9 mouse cellular contexts compared by ENCODE assay signal in genomic region chr12:118849996-118850395, GRCm38 (mm10). TPM values are rescaled to one million over a fixed set of nuclear protein-coding genes. Genes with fewer than 3 reads are reported as not detected.
DNase-seq lines count a peak whose midpoint lies in the region; ATAC-seq lines count a peak whose summit lies in the region.
"Had no signal": no experiment of that assay in that cellular context is flagged by ENCODE, and none has a peak within 500 bp of the region (broad histone marks: within the 10 kb centered on the region; RNA-seq: fewer than 3 reads in every experiment).

No protein-coding gene starts in this region.

- no peak overlapping the region for H3K9ac ChIP-seq in intestine, embryonic 14.5 days (ENCODE audit: low read length)
- H3K9ac ChIP-seq in intestine, embryonic 16.5 days (ENCODE audit: low read depth, low read length), result no peak overlapping the region
- no peak overlapping the region for H3K9ac ChIP-seq in hindbrain, embryonic 14.5 days
- peak overlapping the region; percentile 61 for H3K9ac ChIP-seq in neural tube, embryonic 12.5 days

- H3K27ac ChIP-seq in intestine, embryonic 14.5 days (ENCODE audit: low read depth), result no peak overlapping the region
- H3K27ac ChIP-seq in intestine, embryonic 16.5 days (ENCODE audit: low read length), result no peak overlapping the region
- H3K27ac ChIP-seq in embryonic facial prominence, embryonic 10.5 days (replicated peaks), result peak overlapping the region; percentile 81
- no peak overlapping the region for H3K27ac ChIP-seq in hindbrain, embryonic 14.5 days
- no peak overlapping the region for H3K27ac ChIP-seq in neural tube, embryonic 12.5 days

- intact Hi-C loops in gastrocnemius, postnatal 14 days (cut with DNase I; ENCODE audit: low total_unique reads), result no loop called here

- WGBS in intestine, embryonic 14.5 days, result 1% methylated on average over 11 of the region's 11 CpGs
- WGBS in intestine, embryonic 16.5 days, result under 1% methylated on average over 11 of the region's 11 CpGs
- 1% methylated on average over 11 of the region's 11 CpGs for WGBS in embryonic facial prominence, embryonic 10.5 days
- WGBS in hindbrain, embryonic 14.5 days, result 1% methylated on average over 11 of the region's 11 CpGs
- WGBS in neural tube, embryonic 12.5 days, result 2% methylated on average over 11 of the region's 11 CpGs

- H3K27me3 ChIP-seq in intestine, embryonic 14.5 days (replicated peaks; ENCODE audit: control insufficient read depth, insufficient read depth, low read length), result peaks cover 96% of the 10 kb centered on the region
- peaks cover 65% of the 10 kb centered on the region for H3K27me3 ChIP-seq in intestine, embryonic 16.5 days (replicated peaks; ENCODE audit: control insufficient read depth, insufficient read depth, low read length)
- H3K27me3 ChIP-seq in embryonic facial prominence, embryonic 10.5 days (replicated peaks; ENCODE audit: low read depth, poor library complexity, severe bottlenecking), result peaks cover 100% of the 10 kb centered on the region
- peaks cover 98% of the 10 kb centered on the region for H3K27me3 ChIP-seq in hindbrain, embryonic 14.5 days (ENCODE audit: control insufficient read depth, insufficient read depth, low read length)
- H3K27me3 ChIP-seq in neural tube, embryonic 12.5 days (replicated peaks), result peaks cover 82% of the 10 kb centered on the region

- peak; percentile 73 for DNase-seq in intestine, embryonic 14.5 days (ENCODE audit: low spot score)
- peak; percentile 61 for DNase-seq in embryonic facial prominence, embryonic 10.5 days (ENCODE audit: low spot score)
- no peak for DNase-seq in hindbrain, embryonic 14.5 days (ENCODE audit: low spot score)
- DNase-seq in gastrocnemius, postnatal 14 days, result no peak

- no peaks in the 10 kb centered on the region for H3K9me3 ChIP-seq in intestine, embryonic 14.5 days (ENCODE audit: control insufficient read depth, low read length)
- H3K9me3 ChIP-seq in intestine, embryonic 16.5 days (ENCODE audit: control insufficient read depth, low read length), result no peaks in the 10 kb centered on the region
- no peaks in the 10 kb centered on the region for H3K9me3 ChIP-seq in embryonic facial prominence, embryonic 10.5 days
- H3K9me3 ChIP-seq in hindbrain, embryonic 14.5 days (ENCODE audit: control insufficient read depth, low read length), result no peaks in the 10 kb centered on the region
- H3K9me3 ChIP-seq in neural tube, embryonic 12.5 days, result no peaks in the 10 kb centered on the region

- peaks cover 6% of the 10 kb centered on the region; the same call in 1 of the 2 replicates for H3K4me1 ChIP-seq in intestine, embryonic 14.5 days (replicated peaks; ENCODE audit: control insufficient read depth, insufficient read depth, low read length)
- peaks cover 15% of the 10 kb centered on the region for H3K4me1 ChIP-seq in intestine, embryonic 16.5 days (ENCODE audit: control insufficient read depth, insufficient read depth, low read length)
- peaks cover 34% of the 10 kb centered on the region for H3K4me1 ChIP-seq in embryonic facial prominence, embryonic 10.5 days
- peaks cover 17% of the 10 kb centered on the region for H3K4me1 ChIP-seq in hindbrain, embryonic 14.5 days (replicated peaks; ENCODE audit: control insufficient read depth, insufficient read depth, low read length)
- H3K4me1 ChIP-seq in neural tube, embryonic 12.5 days, result peaks cover 36% of the 10 kb centered on the region

- no peaks in the 10 kb centered on the region for H3K36me3 ChIP-seq in intestine, embryonic 14.5 days (ENCODE audit: control insufficient read depth, insufficient read depth, low read length)
- H3K36me3 ChIP-seq in intestine, embryonic 16.5 days (ENCODE audit: control insufficient read depth, insufficient read depth, low read length), result no peaks in the 10 kb centered on the region
- no peaks in the 10 kb centered on the region for H3K36me3 ChIP-seq in embryonic facial prominence, embryonic 10.5 days (replicated peaks)
- no peaks in the 10 kb centered on the region for H3K36me3 ChIP-seq in hindbrain, embryonic 14.5 days (replicated peaks; ENCODE audit: control insufficient read depth, insufficient read depth)
- H3K36me3 ChIP-seq in neural tube, embryonic 12.5 days, result no peaks in the 10 kb centered on the region

- no peak for ATAC-seq in intestine, embryonic 14.5 days (replicated peaks; ENCODE audit: low FRiP score, low TSS enrichment, low read depth)
- ATAC-seq in intestine, embryonic 16.5 days, result no peak
- ATAC-seq in hindbrain, embryonic 14.5 days (ENCODE audit: low FRiP score), result peak; percentile 12; the same call in 1 of the 2 replicates
- ATAC-seq in neural tube, embryonic 12.5 days (ENCODE audit: low FRiP score, low read depth), result no peak
- no peak for ATAC-seq in activated CD4-positive, CD25-positive, alpha-beta regulatory T cell, adult 4 months
- ATAC-seq in megakaryocyte-erythroid progenitor cell, adult 5-6 weeks (replicated peaks; ENCODE audit: low FRiP score, low TSS enrichment, poor library complexity, severe bottlenecking), result no peak

- H3K4me2 ChIP-seq in intestine, embryonic 14.5 days (ENCODE audit: low read length), result no peak overlapping the region
- no peak overlapping the region for H3K4me2 ChIP-seq in intestine, embryonic 16.5 days (ENCODE audit: low read depth, low read length)
- peak overlapping the region; percentile 53 for H3K4me2 ChIP-seq in hindbrain, embryonic 14.5 days (replicated peaks)
- H3K4me2 ChIP-seq in neural tube, embryonic 12.5 days (replicated peaks), result peak overlapping the region; percentile 68

- H3K4me3 ChIP-seq in intestine, embryonic 14.5 days (ENCODE audit: low read depth, low read length), result no peak overlapping the region
- no peak overlapping the region for H3K4me3 ChIP-seq in intestine, embryonic 16.5 days (ENCODE audit: low read length)
- peak overlapping the region; percentile 62 for H3K4me3 ChIP-seq in embryonic facial prominence, embryonic 10.5 days
- peak overlapping the region; percentile 40 for H3K4me3 ChIP-seq in hindbrain, embryonic 14.5 days (replicated peaks; ENCODE audit: low read length)
- H3K4me3 ChIP-seq in neural tube, embryonic 12.5 days, result peak overlapping the region; percentile 38

RNA-seq across cellular contexts. Expression of gene Sp8, which starts 3.9 kb away (rescaled TPM):
- polyA plus RNA-seq in intestine, embryonic 14.5 days (2014; fragmentation: Nextera tagmentation; extraction: Ambion mirVana), result not detected in 2 replicates
- polyA plus RNA-seq in intestine, embryonic 16.5 days (2015; fragmentation: Nextera tagmentation; extraction: Ambion mirVana), result not detected in 2 replicates
- polyA plus RNA-seq in embryonic facial prominence, embryonic 10.5 days (2016; fragmentation: Nextera tagmentation; extraction: Ambion mirVana), result 7.2 and 8.1 TPM in 2 replicates
- polyA plus RNA-seq in hindbrain, embryonic 14.5 days (2014; fragmentation: Nextera tagmentation; extraction: Ambion mirVana), result 3.3 TPM in 2 replicates
- 6.3 and 7.4 TPM in 2 replicates for polyA plus RNA-seq in neural tube, embryonic 12.5 days (2016; fragmentation: Nextera tagmentation; extraction: Ambion mirVana)
- not detected for polyA plus RNA-seq in activated CD4-positive, CD25-positive, alpha-beta regulatory T cell, adult 4 months (2017; shearing (Covaris generic))
- total RNA-seq in gastrocnemius, postnatal 14 days (2021), result not detected
- not detected in 2 replicates for total RNA-seq in megakaryocyte-erythroid progenitor cell, adult 5-6 weeks (2014; fragmentation: Nextera tagmentation)
- not detected in 2 replicates for total RNA-seq in megakaryocyte-erythroid progenitor cell, adult 5-6 weeks (2017)
- polyA plus RNA-seq: heart, embryonic 14.5 days had no signal

Comparison
In these comparisons a context has a peak if more than half of its experiments do, and no peak if none do; other contexts are left out.
1. DNase-seq: peak in intestine, embryonic 14.5 days (single experiment) and embryonic facial prominence, embryonic 10.5 days (single experiment); none in hindbrain, embryonic 14.5 days (single experiment) and gastrocnemius, postnatal 14 days (single experiment).
2. H3K4me2 ChIP-seq: peak in hindbrain, embryonic 14.5 days (single experiment) and neural tube, embryonic 12.5 days (single experiment); none in intestine, embryonic 14.5 days (single experiment) and intestine, embryonic 16.5 days (single experiment).
3. H3K4me3 ChIP-seq: peak in embryonic facial prominence, embryonic 10.5 days (single experiment), hindbrain, embryonic 14.5 days (single experiment) and neural tube, embryonic 12.5 days (single experiment); none in intestine, embryonic 14.5 days (single experiment) and intestine, embryonic 16.5 days (single experiment).